Mouse (Mus musculus) lung, postnatal 14 days (tissue): ENCODE measurements around the gene Cfap161.

Experiments
- DNase-seq: peaks from one replicate; pipeline ENCODE4 v3.0.0; 2021

Gene Cfap161

DNA sequence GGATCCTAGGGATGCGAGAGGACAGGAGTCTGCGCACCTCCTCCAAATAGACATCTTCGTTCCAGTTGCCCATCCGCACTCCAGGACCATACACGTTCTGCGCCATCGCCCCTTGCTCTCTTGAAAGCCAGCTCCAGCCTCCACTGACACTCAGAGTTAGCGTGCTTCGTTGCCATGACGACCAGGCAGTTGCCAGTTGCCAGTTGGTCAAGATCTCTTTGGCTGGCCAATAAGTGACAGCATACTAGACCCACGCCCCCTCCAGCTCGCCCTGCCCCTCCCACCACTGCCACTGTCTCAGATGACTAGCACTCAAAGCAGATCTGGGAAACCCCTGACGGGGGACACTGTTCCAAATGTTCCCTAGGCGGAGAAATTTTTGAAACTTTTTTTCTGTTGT lies at the start of gene Cfap161:
TSS of gene Cfap161 (minus strand) at position 176 of the 400 bp plus-strand sequence.
- DNase-seq = peak; percentile 62

DNA sequence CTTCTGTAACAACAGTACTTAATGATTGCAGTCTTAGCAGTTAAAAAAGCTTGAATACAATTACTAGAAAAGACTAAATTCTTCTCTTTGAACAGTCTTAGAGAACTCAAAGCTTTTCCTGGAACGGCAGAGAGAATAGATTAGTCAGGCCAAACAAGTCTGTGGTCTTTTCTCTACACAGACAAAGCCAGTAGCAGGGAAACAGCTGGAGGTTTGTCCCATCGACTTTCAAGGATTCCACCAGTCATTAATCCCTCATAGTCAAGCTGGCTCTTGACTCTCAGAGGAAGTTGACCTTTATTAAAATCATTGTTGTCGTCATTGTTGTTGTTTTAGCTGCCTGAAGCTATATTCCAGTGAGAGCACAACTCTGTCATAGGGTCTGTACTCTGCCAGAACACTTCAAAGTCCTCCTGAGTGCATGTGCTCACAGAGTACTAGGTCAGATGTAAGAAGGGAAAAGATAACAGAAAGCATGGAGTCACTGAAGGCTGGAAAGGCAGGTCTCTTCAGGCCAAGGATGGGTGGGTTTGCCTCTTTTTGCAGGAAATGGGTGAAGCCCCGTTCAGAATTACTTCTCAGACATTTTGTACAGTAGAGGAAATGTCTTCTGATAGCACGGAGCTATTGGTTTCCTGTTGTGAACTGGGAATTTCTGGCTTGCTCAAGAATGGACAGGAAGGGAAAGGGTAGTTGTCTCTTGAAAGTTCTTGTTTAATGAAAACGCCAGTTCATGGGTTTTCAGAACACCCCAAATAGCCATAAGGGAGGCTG lies 48.0 kb upstream of the Cfap161 start:
- DNase-seq = no peak

DNA sequence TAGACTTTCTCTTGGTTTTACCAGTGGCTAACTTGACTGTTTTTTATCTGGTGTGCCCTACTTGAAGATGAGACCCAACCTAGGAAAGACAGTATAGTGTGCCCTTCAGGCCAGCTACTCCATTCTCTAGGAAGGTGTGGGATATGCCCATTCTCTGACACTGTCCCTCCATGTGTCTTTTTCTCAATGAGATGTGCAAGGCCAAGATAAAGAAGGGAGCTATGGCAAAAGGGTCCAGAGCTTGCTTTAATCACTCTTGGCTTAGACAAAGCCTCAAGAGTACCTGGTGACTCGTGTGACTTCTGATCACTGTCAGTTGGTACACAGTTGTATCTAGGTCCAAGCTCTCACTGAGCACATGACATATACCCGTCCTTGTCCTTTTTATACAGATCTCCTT lies 45.4 kb upstream of the Cfap161 start:
- no peak for DNase-seq

DNA sequence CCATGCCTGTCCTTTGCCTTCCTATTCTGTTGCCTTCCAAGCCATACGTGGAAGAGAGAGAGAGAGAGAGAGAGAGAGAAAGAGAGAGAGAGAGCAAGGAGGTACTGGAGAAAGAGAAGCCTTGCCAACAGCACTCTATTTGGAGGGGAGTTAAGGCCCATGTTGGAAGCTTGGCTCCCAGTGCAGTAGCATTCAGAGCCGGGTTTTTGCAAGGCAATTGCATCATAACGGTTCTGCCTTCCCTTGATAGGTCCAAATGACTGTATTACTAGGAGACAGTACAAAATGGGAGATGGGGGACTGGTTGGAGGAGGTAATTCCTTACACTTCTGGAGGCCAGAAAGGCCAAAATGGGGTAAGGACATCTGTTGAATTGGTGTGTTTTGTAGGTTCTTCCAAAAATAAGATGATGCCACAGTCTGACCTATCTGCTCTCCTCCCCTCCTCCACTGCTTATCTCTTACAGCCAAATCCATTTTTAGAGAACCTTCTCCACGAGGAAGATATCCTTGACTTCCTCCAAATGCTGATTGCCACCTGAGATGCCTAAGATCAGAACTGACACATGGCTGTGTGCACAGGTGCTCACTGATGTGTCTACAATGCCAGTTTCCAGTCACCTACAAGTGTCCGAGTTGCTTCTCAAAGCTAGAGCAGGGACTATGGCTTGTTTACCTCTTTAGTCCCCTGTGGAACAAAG lies 44.0 kb upstream of the Cfap161 start:
- DNase-seq = no peak

DNA sequence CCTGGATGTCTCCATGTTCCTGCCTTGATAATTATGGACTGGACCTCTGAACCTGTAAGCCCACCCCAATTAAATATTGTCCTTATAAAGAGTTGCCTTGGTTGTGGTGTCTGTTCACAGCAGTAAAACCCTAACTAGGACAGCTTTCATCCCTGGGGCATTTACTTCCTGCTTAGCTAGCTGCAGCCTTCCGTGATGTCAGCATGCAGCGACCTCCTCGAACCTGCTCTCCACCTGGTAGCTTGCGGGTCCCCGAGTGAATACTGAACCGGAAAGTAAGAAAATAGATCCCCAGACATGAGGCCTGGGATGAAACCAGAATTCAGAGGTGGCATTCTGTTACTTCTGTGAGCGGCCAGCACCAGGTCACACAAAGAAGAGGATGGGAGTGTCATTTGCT lies 34.7 kb upstream of the Cfap161 start:
- no peak for DNase-seq

DNA sequence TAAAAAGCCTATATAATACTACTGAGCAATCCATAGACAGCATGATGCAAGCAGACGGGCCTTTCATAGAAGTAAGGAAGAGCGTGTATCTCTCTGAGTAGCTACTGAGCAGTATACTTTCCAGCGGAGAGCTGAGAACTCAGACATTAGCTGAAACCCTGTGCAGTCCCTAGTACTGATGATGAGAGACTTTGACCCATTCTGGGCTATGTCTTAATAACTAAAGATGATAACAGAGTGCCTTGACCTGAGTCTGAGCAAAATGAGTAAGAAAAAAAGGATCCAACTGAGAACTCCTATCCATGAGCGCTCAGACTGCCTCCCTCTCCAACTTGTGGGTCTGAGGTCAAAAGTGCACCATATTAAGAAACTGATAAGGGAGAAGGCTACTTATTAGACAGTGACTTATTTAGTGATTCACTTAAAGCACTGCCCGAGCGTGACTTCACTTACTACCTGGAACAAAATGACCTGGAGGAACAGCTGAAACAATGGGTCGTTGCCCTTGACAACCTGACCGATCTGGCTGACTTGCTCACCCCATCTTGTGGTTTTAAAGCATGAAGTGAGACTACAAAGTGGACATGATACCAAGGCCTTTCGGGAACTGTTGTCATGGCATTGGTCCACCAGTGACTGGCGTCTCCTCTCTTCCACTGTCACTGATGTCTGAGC lies 32.9 kb upstream of the Cfap161 start:
- DNase-seq = no peak

DNA sequence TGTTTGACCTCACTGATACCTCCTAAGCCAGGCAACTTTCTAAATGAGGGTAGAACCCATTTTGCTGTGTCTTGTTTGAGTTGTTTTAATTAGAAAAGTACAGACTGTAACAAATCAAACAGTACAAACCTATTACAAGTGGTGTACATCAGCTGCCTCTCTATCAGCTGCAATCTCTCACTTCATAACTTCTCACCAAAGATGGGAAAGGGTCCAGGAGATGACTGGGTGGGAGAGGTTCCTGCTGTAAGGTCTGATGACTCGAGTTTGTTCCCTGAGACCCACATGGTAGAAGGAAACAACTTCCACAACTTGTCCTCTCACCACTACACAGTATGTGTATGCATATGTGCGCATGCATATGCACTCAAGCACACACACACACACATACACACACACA lies 32.1 kb upstream of the Cfap161 start:
- no peak for DNase-seq

DNA sequence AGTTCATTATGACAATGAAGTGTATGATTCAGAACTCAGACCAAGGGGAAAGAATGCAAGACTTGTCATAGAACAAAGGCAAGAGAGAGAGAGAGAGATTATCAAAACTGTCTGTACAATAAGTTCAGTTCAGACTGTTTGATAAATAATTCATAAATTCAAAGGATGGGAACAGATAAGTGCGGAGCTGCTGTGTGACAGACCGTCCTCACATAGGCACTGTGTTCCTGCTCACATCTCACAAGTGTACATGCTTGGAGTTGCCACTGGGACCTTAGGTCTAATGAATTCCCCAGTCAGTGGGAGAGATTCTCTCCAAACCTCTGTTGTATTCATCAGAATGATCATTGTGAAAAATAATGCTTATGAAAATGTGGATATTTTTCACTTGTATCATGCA lies 27.3 kb upstream of the Cfap161 start:
- no peak for DNase-seq

DNA sequence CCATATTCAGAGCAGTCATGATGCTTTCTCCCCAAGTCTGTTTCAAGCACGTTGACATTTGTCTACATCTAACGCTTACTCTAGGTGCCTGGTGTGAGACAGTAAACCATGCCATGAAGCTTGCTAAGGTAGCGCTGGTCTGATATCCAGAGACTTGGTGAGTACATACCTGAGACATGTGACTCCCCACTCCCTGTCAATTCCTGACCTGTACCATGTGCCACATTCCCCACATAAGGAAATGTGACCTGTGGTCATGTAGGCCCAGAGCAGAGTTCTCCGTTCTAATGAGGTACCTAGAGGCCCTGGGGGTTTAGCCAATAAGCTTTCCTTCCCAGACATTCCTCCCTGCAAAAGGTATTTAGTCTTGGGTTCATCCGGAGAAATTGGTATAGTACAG lies 22.2 kb upstream of the Cfap161 start:
- no peak for DNase-seq

DNA sequence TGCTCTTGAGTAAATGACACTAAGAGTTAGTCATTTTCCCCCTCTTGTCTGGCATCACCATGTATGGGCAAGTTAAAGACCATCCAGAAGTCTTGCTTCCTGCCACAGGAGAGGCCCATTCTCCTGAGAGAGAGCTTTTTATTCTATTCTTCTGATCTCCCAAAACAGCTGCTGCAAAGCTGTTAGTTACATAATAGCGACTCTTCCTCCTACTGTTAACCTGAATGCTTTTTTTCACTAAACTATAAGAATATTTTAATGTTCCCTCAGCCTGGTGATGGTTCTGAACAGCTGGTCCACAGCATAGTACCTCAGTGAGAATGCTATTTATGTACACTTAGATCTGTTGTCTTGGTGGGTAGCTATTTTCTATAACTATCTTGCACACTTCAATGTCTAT lies 21.0 kb upstream of the Cfap161 start:
- no peak for DNase-seq

DNA sequence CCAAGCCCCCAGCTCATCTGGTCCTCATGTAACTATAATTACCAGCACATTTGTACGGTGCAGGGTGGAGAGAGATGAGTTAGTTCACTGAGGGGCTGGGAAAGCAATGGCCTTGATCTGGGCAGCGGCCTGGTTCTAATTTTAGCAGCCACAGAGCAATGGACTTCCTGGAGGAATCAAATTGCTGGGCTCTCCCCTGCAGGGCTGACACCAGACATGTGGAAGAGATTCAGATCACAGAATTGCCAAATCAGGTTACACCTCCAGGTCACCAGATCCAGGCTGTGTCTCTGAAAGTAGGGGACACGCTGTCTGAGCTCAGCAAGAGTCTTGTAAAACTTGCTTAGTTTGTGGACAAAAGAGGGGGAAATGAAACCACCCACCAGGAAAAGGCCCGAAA lies 19.3 kb upstream of the Cfap161 start:
- peak; percentile 34 for DNase-seq

DNA sequence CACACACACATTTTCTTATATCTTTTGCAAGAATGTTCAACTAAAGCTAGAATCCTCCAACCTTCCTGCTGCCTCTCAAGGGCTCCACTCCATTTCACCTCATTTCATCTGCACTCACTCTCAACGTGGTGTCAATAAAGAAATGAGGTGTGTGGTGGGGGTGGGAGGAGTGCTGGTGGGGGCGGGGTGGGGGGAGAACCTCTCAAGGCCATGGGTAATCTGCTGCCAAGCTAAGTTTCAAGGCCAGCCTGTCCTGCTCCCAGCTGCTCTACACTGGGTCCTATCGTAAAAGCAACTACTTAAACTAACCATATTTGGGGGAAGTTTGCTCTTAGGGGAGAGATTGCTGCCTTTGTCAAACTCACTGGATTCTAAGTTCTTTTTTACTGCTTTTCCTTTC lies 18.8 kb upstream of the Cfap161 start:
- no peak for DNase-seq

DNA sequence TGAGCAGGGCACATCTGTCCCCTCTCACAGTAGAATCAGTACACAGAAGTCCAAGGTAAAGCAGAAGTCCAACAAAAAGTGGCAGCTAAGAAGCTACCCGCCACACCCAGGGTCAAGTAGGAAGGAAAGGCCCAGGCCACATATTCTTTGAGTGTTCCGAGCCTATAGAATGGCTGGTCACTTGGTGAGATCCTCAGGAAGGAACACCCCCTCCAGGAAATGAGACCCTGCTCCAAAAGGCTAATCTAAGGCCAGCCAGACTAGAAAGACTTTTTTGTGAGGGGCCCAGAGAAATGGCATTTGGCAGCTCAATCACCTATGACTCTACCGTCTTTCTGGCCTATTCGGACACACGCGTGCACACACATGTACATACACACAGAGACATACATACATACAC lies 18.3 kb upstream of the Cfap161 start:
- DNase-seq = no peak

DNA sequence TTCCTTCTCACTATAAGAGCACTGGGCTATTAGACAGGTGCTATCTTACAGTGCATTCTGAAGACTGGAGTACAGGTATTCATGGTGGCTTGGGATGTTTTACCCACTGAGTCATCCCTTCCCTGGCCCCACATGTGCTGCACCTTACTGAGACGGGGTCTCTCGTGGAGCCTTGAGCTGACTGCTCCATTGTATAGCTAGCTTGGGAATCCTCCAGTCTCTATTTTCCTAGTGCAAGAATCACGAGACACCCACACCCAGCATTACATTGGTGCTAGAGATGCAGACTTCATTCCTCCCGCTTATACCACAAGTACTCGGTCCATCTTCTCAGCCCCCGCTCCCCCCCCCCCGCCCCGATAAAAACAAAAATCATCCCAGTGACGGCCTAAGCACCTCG lies 17.9 kb upstream of the Cfap161 start:
- no peak for DNase-seq

DNA sequence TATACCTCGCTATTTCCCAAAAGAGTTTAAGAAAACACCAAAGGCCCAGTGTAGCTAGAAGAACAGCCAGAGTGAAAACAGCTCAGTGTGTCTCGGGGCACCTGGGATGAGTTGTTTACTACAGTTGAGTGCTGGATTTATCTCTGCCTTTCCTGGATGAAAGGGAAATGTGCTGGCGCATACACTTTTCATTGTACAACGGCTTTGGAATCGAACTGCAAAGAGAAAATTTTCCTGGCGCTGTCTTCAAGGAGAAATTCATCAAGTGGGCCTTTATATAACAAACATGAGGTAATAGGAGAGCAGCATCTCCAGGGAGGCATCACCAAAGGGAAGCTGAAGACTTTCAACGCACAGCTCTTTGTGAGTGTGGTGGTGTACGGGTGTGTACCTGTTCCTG lies 17.2 kb upstream of the Cfap161 start:
- DNase-seq = no peak

DNA sequence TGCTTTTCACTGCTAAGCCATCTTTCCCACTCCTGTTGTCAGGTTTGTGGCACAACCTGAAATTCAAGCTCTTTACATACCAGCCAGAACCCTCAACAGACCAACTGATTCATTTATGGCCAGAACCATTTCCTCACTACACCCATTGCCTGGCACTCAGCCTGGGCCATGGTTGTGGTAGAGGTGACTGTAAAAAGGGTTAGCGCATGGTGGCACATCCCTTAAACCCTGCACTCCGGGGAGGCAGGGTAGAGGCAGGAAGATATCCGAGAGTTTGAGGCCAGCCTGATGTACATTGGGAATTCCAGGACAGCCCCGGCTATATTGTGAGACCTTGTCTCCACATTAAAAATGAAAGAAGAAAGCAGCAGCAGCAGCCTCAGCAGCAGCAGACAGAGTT lies 16.8 kb upstream of the Cfap161 start:
- DNase-seq = no peak

DNA sequence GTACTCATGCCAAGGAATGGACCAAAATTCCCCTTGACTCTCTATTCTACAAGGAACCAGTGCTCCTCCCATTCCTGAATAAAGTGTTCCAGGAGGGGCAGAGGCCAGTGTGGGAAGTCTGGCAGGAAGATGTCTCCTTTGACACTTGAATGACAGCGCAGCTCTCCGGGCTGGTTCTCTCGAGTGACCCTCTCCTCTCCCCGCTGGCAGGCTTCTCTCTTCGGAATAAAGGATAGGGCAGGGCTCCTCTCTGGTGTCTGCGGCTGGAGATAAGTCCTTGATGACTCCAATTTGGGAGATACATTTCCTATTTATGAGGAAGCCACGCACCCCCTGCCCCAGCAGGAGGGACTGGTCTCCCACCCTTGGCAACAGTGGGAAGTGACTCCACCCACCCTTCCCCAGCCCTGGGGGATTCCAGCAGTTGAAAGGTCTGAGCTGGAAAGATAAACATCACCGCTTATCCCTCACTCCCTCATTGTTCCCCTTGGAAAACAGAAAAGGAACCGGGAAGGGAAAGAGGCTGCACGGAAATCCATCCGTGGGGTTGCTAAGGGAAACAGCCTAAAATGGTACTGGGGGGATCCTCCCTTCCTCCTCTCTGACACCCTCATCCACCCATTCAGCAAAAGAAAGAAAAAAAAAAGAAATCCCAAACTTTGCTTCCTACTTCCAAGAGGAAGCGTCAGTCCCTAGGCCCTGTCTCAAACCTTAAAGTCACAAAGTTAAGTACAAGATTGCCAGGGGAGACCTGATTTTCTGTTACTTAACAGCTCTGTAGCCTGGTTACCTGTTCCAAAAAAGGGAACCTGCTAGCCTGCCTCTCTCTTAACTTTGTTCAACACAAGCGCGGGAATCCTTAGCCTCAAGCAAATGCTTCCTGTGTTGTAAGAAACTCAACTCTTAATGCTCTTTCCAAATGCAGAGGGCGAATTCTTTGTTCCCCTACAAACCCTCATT lies 15.7 kb upstream of the Cfap161 start:
- peak; percentile 62 for DNase-seq

DNA sequence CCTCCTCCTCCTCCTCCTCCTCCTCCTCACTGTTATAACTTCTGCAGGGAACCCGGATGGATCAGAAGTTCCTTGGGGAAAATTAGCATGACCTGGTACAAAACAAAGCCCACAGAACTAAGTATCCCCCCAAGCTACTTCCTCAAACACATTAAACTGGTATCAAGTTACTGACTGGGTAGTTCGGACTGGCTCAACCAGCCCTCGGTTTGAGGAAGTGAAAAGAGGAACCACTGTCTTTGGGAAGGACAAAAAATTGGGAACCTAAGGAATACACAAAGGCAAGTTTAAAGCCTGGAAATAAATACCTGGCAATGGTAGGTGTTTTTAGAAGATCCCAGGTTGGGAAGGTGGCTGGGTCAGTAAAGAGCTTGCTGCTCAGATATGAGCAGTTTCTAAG lies 15.0 kb upstream of the Cfap161 start:
- DNase-seq = no peak

DNA sequence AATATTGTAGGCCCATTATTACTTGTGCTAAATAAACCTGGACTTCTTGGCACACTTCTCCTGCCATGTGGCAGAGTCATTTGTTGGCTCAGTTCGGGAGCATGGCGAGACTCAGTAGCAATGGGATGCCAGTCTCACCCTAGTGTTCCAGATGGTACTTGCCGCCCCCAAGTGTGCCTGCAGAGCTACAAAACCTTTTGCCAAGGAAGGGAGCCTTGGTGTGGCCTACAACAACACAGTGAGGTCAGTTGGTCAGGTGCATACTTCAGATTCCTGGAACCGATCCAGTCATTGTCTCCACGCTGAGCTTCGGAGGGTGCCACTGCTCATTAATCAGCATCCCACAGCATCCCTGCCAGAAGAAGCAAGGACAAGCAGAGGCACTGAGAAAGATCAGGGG lies 14.4 kb upstream of the Cfap161 start:
- peak; percentile 49 for DNase-seq

DNA sequence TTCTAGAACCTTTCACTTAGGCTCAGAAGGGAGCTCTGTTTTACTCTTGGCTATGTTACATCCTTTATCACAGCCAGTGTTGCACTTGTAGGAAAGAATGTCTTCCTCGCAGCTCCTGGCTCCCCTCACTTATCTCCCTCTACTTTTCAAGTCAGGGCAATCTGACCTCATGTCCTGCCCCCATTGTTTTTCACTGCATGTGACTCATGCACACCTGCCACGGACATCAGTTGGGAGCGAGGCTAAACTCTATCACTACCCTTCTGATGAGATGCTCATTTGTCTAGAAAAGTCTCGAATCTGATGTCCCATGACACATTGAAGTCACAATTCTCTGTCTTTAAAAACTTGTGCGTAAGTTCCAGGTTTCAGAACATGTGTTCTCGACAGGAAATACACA lies 12.3 kb upstream of the Cfap161 start:
- no peak for DNase-seq

DNA sequence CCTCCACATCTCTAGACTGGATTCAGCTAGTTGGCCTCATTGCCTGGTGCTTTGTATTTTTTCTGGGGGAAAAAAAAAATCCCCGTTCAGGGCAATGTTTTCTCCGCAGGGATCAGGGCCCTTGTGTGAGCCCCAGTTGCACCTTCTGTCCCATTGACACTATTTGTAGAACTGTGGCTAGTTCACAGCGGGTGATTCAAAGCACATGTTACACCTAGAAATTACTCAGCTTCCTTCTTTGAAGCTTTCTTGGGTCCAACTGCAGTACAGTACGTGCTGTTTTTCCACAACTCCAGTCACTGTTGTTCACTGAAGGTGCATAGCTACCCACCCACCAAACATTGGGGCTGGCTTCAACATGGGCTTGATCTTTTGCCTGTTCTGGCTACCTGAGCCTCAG lies 9.1 kb upstream of the Cfap161 start:
- no peak for DNase-seq

DNA sequence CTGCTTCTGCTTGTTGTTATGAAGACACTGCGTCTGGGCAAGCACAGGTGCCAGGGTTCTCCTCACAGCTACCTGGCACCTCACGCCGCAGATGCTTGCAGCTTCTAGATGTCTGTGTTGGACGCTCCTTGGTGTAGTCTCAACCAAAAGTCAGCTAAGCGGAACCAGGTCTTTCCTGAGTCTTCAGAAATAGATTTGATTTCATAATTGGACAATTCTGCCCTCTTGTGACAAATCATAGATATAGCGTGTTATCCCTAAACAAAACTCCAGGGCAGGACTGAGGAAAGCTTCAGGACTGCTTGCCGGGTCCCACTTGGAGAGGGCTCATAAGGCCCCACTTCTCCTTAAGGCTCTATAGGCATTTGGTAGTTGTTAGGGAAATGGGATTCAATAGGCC lies 7.8 kb upstream of the Cfap161 start:
- no peak for DNase-seq

DNA sequence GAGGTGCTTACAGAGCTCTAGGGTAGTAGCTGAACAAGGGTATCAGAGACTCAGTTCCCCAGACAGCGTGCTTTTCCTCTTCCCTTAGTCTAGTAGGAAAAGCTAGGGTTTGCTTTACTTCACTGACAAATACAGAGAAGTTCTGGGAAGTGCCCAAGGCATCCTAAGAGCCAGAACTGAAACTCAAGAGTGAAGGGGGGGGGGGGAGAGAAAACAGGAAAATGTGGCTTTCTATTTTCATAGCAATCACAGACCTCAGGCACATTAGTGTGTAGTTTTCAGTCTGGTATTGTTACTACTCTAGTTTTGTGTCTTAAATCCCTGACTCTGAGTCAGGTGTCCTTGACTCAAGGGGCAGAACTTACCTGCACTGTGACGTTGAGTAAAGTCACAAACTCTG lies 7.3 kb upstream of the Cfap161 start:
- no peak for DNase-seq
